Comparison of ENCODE assay signal across 28 mouse cellular contexts in genomic region chr19:44313066-44313465, GRCm38 (mm10). TPM values are rescaled to one million over a fixed set of nuclear protein-coding genes. Genes with fewer than 3 reads are reported as not detected.
A peak's percentile ranks its signal among the peaks of the same experiment; 100 is the strongest.
DNase-seq lines count a peak whose midpoint lies in the region; TF ChIP-seq lines count a peak whose summit lies in the region.
"Had no signal": no experiment of that assay in that cellular context is flagged by ENCODE, and none has a peak within 500 bp of the region (broad histone marks: within the 10 kb centered on the region; RNA-seq: fewer than 3 reads in every experiment).

No protein-coding gene starts in this region.

- peak overlapping the region; percentile 83; the same call in 1 of the 2 replicates for H3K27ac ChIP-seq in layer of hippocampus, adult 2 months
- H3K27ac ChIP-seq: forebrain, embryonic 13.5 days; hindbrain, embryonic 10.5 days; intestine, embryonic 15.5 days; kidney, postnatal 0 days; liver, embryonic 13.5 days; macrophage; midbrain, embryonic 15.5 days; neural tube, embryonic 12.5 days had no signal

- intact Hi-C loops in left cerebral cortex, postnatal 36 days (cut with DNase I), result no loop called here

- TF ChIP-seq CTCF in layer of hippocampus, adult 2 months (conservative IDR thresholded peaks at IDR 0.05), result no peak

- H3K4me3 ChIP-seq in layer of hippocampus, adult 2 months, result no peak overlapping the region
- H3K4me3 ChIP-seq: forebrain, embryonic 13.5 days; heart, embryonic 13.5 days; hindbrain, embryonic 10.5 days; intestine, embryonic 15.5 days; left cerebral cortex, adult 2 months; liver, embryonic 13.5 days; midbrain, embryonic 15.5 days; neural tube, embryonic 12.5 days had no signal

- peak; percentile 41 for DNase-seq in cerebellum, adult 9-10 months
- no peak for DNase-seq in cerebellum, postnatal 36 days
- DNase-seq in layer of hippocampus, adult 2 months (ENCODE audit: low spot score in 2 of 2), result no peak
- no peak for DNase-seq in layer of hippocampus, adult 18-20 months (ENCODE audit: low spot score in 2 of 2)
- DNase-seq in testis, postnatal 10 days (ENCODE audit: low spot score), result peak; percentile 36
- DNase-seq in testis, postnatal 14 days (ENCODE audit: low spot score), result no peak
- no peak for DNase-seq in urinary bladder, postnatal 25 days (ENCODE audit: low spot score)
- no peak for DNase-seq in left cerebral cortex, postnatal 36 days (ENCODE audit: low spot score in 2 of 2)
- DNase-seq: adrenal gland, postnatal 25 days; cerebellum, adult 18-20 months; gastrocnemius, postnatal 25 days; heart, postnatal 14 days; kidney, adult 8-10 months; kidney, postnatal 4 days; liver, embryonic 13.5 days; lung, adult 2 months; lung, postnatal 10 days; thymus, adult 18-20 months; thymus, postnatal 25 days had no signal

RNA-seq across cellular contexts. Expression of gene Scd2, which starts 19.6 kb away (rescaled TPM):
- total RNA-seq in layer of hippocampus, adult 2 months (2021), result 100 to 1,000 TPM; 597 to 622 TPM
- 100 to 1,000 TPM; 656 to 658 TPM for total RNA-seq in layer of hippocampus, adult 18-20 months (2021)
- total RNA-seq in left cerebral cortex, postnatal 36 days (2021), result 100 to 1,000 TPM; 590 to 647 TPM

RNA-seq across cellular contexts. Expression of gene Scd4, which starts 19.8 kb away (rescaled TPM):
- 1 to 10 TPM; 2.3 to 2.5 TPM for total RNA-seq in layer of hippocampus, adult 2 months (2021)
- total RNA-seq in layer of hippocampus, adult 18-20 months (2021), result 1 to 10 TPM; 2.2 to 2.4 TPM
- 1 to 10 TPM; 2.2 to 3.1 TPM for total RNA-seq in left cerebral cortex, postnatal 36 days (2021)

Comparison
In these comparisons a context has a peak if more than half of its experiments do, and no peak if none do; other contexts are left out.
1. DNase-seq: peak in cerebellum, adult 9-10 months (single experiment) and testis, postnatal 10 days (single experiment); none in cerebellum, postnatal 36 days (0 of 2), layer of hippocampus, adult 2 months (0 of 2), layer of hippocampus, adult 18-20 months (0 of 2), testis, postnatal 14 days (single experiment), urinary bladder, postnatal 25 days (single experiment) and left cerebral cortex, postnatal 36 days (0 of 2).